Mouse (Mus musculus): ENCODE data around the gene 1700025B11Rik.

DNA sequence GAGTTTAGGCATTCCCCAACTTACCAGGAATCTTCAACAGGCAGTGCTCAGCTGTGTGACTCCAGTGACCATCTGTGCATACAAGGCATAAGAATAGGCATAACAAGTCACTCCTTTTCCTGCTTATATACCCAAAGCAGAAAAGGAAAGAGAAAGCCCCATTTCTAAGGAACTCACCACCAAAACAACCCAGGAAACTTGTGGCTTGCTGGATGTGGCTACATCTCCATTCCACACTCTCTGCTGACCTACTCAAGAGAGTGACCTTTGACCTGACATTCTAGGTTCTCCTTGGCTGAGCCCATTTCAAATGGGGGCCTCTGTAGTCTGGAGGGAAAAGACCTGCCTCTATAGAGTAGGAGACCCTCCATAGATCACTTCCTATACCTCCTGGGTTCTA is 28.5 kb downstream of the 1700025B11Rik start, which contains the start of gene Apol7c:
- TF ChIP-seq CTCF (IDR thresholded peaks at IDR 0.05; ENCODE audit: low read depth, low read length) (no peak), TAL1 (conservative IDR thresholded peaks at IDR 0.05; ENCODE audit: low read depth, low read length) (no peak), GATA1 (IDR thresholded peaks at IDR 0.05; ENCODE audit: borderline replicate concordance, low read length) (no peak), POLR2AphosphoS5 (IDR thresholded peaks at IDR 0.05; ENCODE audit: insufficient replicate concordance, low read depth, low read length) (no peak)

Measured in G1E (cell line).